Mouse (Mus musculus) liver, embryonic 12.5 days (tissue): Measurements from ENCODE around the gene Hoxa6. TPM values are rescaled to one million over a fixed set of nuclear protein-coding genes. Genes with fewer than 3 reads are reported as not detected.

Source experiments
- ATAC-seq: fragments of 200-750 bp; cut with Nextera tagmentation; 2 replicates; pipeline ENCODE4 v1.8.0; 2017; ENCODE audit warnings: moderate number of reproducible peaks, mild to moderate bottlenecking, moderate library complexity
- H3K27ac ChIP-seq: fragments of 300-500 bp; sonication (generic); 2 replicates; pipeline ENCODE4 v1.5.1; 2016; ENCODE audit warnings: mild to moderate bottlenecking
- H3K27me3 ChIP-seq: fragments of 300-500 bp; sonication (generic); replicated peaks from 2 replicates; pipeline ENCODE4 v1.6.1; 2016; ENCODE audit warnings: mild to moderate bottlenecking, moderate library complexity
- H3K36me3 ChIP-seq: fragments of 300-500 bp; sonication (generic); 2 replicates; pipeline ENCODE4 v1.6.1; 2016; ENCODE audit warnings: mild to moderate bottlenecking, moderate library complexity
- H3K4me1 ChIP-seq: fragments of 300-500 bp; sonication (generic); 2 replicates; pipeline ENCODE4 v1.6.1; 2016
- H3K4me2 ChIP-seq: fragments of 300-500 bp; sonication (generic); 2 replicates; pipeline ENCODE4 v1.6.1; 2016; ENCODE audit warnings: mild to moderate bottlenecking, moderate library complexity
- H3K4me3 ChIP-seq: fragments of 300-500 bp; sonication (generic); 2 replicates; pipeline ENCODE4 v1.5.1; 2016; ENCODE audit warnings: mild to moderate bottlenecking, moderate library complexity
- H3K9ac ChIP-seq: fragments of 300-500 bp; sonication (generic); 2 replicates; pipeline ENCODE4 v1.6.1; 2016; ENCODE audit warnings: mild to moderate bottlenecking, moderate library complexity
- H3K9me3 ChIP-seq: fragments of 300-500 bp; sonication (generic); replicated peaks from 2 replicates; pipeline ENCODE4 v1.6.1; 2016; ENCODE audit warnings: mild to moderate bottlenecking, moderate library complexity
- WGBS: fragments of 180-500 bp; shearing (Covaris S2); methylation state at CpG from one replicate; pipeline ENCODE4 v1.1.7; 2016; ENCODE audit not compliant: insufficient replicate concordance; 5-methylcytosine and 5-hydroxymethylcytosine counted together
- polyA plus RNA-seq: library from polyadenylated mRNA; unstranded; fragments of >200 nt; fragmentation: Nextera tagmentation; extraction: Ambion mirVana; gene quantifications from 2 replicates; pipeline ENCODE4 v1.2.1, GENCODE M21; 2016

The Hoxa6 gene
- 0.14 and 0.20 TPM in 2 replicates for polyA plus RNA-seq

DNA sequence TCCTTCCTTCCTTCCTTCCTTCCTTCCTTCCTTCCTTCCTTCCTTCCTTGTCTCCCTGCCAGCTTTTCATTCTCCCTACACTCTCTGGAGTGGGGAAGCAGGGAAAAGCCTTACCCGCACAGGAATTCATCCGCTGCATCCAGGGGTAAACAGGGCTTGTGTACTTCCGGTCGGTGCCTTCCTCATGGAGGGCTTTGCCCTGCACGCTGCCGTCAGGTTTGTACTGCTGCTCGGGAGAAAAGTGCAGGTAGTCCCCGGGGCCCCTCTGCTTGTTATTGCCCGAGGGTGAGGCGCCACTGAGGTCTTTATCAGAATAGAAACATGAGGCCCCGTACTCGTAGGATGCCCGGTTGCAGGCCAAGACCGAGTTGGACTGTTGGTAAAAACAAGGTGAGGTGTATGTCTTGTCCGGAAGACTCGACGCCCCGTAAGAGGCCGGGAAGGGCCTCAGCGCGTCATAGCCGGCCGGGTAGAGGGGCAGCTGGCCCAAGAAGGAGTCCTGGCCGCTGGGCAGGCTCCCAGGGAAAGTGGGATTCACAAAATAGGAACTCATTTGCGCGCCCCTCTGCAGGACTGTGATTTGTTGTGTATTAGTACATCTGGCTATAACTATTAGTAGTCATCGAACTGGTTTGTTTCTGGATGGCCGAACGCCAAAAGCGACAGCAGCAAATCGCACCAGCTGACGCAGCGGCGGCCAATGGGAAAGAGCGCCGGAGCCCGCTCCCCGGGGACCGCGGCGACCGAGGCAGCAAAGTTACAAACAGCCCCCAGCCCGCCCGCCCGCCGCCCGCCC, at the start of gene Hoxa6:
Hoxa6 (minus strand) TSS at position 651 of the 796 bp plus-strand sequence.
- no peak within 1 kb of the TSS for H3K27ac ChIP-seq

DNA sequence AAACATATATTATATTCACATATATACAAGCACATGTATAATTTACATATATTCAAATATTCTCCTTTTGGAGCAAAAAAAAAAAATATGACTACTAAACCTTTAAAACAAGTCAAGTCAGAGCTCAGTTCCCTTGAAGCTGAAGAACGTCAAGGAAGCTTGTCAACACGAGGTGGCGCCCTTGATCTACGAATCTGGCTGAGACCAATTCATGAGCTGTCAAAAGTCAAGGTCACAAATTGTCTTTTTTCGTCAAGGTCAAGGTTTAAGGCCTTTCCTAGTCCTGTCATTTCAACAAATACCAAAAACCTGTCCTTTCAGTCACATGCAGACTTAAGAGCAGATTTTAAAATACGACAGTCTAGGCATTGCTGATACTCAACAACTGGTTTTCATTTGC, 48.4 kb upstream of the Hoxa6 start:
- peaks cover 96% of the 10 kb centered on the region for H3K27me3 ChIP-seq
- no peak for ATAC-seq
- H3K9ac ChIP-seq: no peak overlapping the region
- H3K4me3 ChIP-seq: no peak overlapping the region
- no peak overlapping the region for H3K27ac ChIP-seq
- H3K9me3 ChIP-seq: no peaks in the 10 kb centered on the region
- peaks cover 11% of the 10 kb centered on the region for H3K4me1 ChIP-seq
- WGBS: 2% methylated on average over 6 of the region's 6 CpGs
- no peak overlapping the region for H3K4me2 ChIP-seq
- no peaks in the 10 kb centered on the region for H3K36me3 ChIP-seq

More for the DNA sequence above, at the start of gene Hoxa6:
- H3K27me3 ChIP-seq: peaks cover 100% of the 10 kb centered on the region
- no peak for ATAC-seq
- 4% methylated on average over 47 of the region's 47 CpGs for WGBS
- H3K4me1 ChIP-seq: peaks cover 18% of the 10 kb centered on the region
- H3K4me2 ChIP-seq: peak within 1 kb of the TSS; percentile 43
- no peaks in the 10 kb centered on the region for H3K9me3 ChIP-seq
- no peak within 1 kb of the TSS for H3K9ac ChIP-seq
- H3K4me3 ChIP-seq: peak within 1 kb of the TSS; percentile 13
- H3K36me3 ChIP-seq: no peaks in the 10 kb centered on the region

DNA sequence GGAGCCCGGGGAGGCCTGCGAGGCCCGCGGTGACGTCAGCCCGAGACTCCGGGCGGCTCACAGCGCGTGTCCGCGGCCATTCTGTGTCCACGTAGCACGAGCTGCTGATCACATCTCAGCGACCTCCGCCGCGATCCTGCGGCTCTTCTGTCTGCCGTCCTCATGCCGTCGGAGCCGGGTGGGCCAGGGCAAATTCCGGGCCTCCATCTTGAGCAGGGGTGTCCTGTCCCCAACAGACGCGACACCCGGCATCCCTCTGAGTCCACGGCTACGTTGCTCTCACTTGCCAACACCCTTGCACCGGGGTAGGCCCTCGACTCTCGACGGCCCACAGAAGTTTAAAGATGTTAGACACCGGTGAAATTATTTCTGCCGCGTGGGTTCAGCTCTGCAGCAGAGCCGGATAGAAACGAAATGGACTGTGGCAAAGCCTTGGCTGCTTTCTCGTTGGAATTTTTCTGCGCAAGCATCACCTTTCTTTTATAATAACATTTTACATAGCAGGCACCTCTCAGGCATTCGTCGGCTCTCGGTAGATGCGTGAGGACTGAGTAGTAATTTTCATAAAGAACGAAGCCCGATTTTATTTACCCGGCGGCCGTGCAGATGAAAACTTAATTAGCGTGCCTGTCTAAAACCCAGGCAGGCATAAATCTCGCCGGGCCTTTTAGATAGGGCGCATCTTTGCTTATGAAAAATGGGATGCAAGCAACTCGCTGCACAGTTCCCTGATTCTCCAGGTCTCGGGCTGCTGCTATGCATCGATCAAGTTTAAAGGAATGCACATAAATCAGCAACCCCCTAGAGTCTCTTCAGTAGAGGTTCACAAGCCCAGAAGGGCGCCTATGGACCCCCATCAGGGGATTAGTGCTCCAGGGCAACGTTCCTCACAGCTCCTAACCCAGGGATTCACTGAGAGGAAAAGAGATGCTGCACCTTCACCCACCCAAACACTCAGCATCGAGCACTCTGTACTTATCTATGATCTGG, 45.3 kb upstream of the Hoxa6 start:
- peaks cover 96% of the 10 kb centered on the region for H3K27me3 ChIP-seq
- ATAC-seq: no peak
- H3K4me2 ChIP-seq: 0 out of 2 replicates have a peak overlapping the region, but pooled peaks have one; percentile 18
- H3K36me3 ChIP-seq: no peaks in the 10 kb centered on the region
- H3K9ac ChIP-seq: no peak overlapping the region
- H3K9me3 ChIP-seq: no peaks in the 10 kb centered on the region
- H3K27ac ChIP-seq: no peak overlapping the region
- WGBS: 2% methylated on average over 59 of the region's 59 CpGs
- no peaks in the 10 kb centered on the region for H3K4me1 ChIP-seq
- no peak overlapping the region for H3K4me3 ChIP-seq

DNA sequence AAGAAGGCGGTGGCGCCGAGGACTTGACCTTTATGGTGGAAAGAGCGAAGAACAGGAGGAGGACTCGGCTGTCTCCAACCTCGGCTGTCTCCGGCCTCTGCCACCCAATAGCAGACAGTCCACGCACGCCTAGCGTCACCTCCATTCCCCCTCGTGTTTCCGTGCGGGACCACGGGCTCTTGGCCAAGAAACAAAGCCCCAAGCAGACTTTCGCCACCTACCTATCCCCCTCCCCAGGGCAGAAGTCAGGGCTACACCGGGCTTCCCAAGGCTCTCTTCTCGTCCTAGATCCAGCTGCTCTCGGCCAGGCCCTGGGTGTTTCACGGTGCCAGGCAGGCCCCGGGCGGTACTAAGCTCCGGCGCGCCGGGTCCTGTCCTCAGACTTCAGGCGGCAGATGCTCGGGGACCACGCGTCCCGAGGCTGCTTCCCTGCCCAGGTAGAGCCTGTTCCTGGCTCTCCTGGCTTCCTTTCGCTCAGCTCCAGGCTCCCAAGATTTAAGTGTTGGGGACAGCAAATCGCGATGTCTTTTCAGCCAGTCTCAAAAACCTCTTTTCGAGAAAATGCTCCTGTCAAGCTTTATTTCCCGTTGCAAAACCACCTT, 44.4 kb upstream of the Hoxa6 start:
- no peaks in the 10 kb centered on the region for H3K36me3 ChIP-seq
- H3K4me1 ChIP-seq: no peaks in the 10 kb centered on the region
- H3K9me3 ChIP-seq: no peaks in the 10 kb centered on the region
- 3% methylated on average over 35 of the region's 35 CpGs for WGBS
- H3K27ac ChIP-seq: no peak overlapping the region
- no peak overlapping the region for H3K9ac ChIP-seq
- H3K27me3 ChIP-seq: peaks cover 96% of the 10 kb centered on the region
- ATAC-seq: no peak
- H3K4me3 ChIP-seq: no peak overlapping the region
- no peak overlapping the region for H3K4me2 ChIP-seq

DNA sequence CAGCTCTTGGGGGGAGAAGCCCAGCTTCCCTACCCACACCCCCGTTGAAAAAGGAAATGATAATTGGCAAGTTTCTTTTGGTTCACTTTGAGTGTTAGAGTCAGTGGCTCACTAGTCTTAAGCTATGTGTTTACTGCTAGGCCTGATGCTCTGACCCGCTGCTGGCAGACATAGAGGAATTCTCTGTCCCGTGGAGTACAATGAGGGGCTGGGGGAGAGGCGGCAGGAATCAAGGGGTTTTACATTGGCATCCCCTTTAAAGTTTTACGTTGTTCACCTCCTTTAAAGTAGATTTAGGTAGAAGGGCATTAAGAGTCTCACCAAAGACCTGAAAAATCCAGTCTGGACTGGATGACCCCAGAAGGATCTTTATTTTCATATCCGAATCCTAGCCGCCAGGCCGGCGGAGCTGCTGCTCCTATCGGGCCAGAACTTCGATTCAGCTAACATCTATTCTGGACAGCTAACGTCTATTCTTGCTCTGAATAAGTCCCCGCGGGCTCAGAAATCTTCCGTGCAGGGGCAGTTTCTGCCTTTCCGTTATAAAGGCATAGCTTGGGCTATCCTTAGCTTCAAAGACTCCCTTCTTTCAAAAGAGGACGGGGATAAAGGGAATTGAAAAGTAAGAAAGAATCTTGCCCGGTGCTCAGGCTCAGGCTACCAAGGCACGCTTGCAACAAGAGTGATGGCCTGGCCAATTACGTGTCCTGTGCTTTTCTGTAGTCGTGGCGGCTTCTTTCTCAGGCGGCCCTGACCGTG, 43.7 kb upstream of the Hoxa6 start:
- peaks cover 97% of the 10 kb centered on the region for H3K27me3 ChIP-seq
- H3K9me3 ChIP-seq: no peaks in the 10 kb centered on the region
- H3K36me3 ChIP-seq: no peaks in the 10 kb centered on the region
- no peak overlapping the region for H3K27ac ChIP-seq
- no peak overlapping the region for H3K4me2 ChIP-seq
- H3K9ac ChIP-seq: no peak overlapping the region
- no peak for ATAC-seq
- H3K4me3 ChIP-seq: no peak overlapping the region
- 2% methylated on average over 24 of the region's 24 CpGs for WGBS
- H3K4me1 ChIP-seq: no peaks in the 10 kb centered on the region

DNA sequence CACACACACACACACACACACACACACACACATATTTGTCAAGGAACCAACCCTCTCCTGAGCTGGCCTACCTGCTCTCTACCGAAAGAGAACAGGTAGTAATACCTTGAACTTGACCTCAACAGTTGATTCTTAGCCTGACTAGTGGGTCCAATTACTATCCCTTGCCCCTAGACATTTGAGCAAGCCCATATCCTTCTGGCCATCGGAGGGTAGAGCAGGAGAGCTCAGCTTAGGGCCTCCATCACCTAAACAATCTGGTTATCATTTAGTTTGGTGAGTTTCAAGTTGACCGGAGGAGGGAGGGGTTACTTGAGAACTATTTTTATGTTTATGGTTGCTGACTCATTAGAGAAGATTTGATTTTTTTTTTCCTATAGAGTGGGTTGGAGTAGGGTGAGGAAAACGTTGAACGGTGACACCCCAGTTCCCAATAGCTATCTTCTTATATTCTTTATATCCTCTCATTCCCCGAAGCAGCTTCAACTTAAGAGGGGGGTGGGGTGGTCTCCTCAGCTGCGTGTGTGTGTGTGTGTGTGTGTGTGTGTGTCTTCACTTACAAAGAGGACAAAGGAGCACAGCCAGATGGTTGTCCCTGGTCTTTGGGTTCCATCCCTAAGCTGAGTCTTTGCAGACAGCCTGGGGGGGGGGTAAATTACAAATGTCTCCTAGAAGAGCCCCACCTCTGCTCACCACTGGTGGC, 42.8 kb upstream of the Hoxa6 start:
- peaks cover 98% of the 10 kb centered on the region for H3K27me3 ChIP-seq
- no peak for ATAC-seq
- H3K9ac ChIP-seq: no peak overlapping the region
- no peak overlapping the region for H3K4me2 ChIP-seq
- no peaks in the 10 kb centered on the region for H3K9me3 ChIP-seq
- H3K4me3 ChIP-seq: no peak overlapping the region
- WGBS: 8% methylated on average over 7 of the region's 7 CpGs
- H3K36me3 ChIP-seq: no peaks in the 10 kb centered on the region
- H3K27ac ChIP-seq: no peak overlapping the region
- H3K4me1 ChIP-seq: no peaks in the 10 kb centered on the region

DNA sequence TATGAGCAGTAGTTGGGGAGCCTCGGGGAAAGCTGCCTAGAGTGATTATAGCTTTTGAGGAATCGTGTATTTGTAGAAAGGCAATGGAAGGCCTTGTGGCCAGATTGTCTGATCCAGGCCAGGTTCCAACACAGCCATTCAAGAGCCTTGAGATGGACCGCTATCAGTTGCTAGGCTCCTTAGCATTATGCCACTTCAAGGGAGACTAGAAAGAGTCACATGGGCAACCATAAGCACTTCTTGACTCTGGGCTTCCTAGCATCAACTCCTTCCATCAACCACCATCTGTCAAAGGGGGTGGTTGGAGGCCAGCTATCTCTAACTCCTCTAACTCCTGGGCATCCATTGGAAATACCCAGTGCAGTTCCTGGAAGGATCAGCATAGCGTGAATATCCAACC, 41.3 kb upstream of the Hoxa6 start:
- no peaks in the 10 kb centered on the region for H3K36me3 ChIP-seq
- H3K27me3 ChIP-seq: peaks cover 98% of the 10 kb centered on the region
- ATAC-seq: no peak
- H3K9ac ChIP-seq: no peak overlapping the region
- H3K9me3 ChIP-seq: no peaks in the 10 kb centered on the region
- H3K27ac ChIP-seq: no peak overlapping the region
- peaks cover 6% of the 10 kb centered on the region; the same call in 1 of the 2 replicates for H3K4me1 ChIP-seq
- no peak overlapping the region for H3K4me3 ChIP-seq
- H3K4me2 ChIP-seq: no peak overlapping the region
- 2% methylated on average over 4 of the region's 4 CpGs for WGBS

DNA sequence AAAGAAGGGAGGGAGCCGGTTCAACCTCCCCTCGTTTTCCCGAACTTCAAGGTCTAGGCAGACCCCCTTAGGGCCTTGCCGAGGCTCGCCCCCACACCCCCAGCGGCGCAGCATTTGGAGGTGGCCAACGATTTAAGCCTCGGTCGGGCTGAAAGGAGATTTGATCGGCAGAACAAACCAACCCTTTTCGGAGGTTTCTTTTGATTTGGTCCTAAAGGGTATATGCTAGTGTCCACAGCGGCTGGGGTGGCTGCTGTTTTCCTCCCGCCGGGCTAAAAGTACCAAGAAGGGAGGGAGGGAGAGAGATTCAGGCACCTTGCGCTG, 40.9 kb upstream of the Hoxa6 start:
- Histone ChIP-seq H3K27me3 (peaks cover 98% of the 10 kb centered on the region), H3K36me3 (no peaks in the 10 kb centered on the region), H3K4me1 (peaks cover 7% of the 10 kb centered on the region; the same call in 1 of the 2 replicates), H3K27ac (no peak overlapping the region), H3K4me3 (no peak overlapping the region), H3K9me3 (no peaks in the 10 kb centered on the region), H3K9ac (no peak overlapping the region), H3K4me2 (no peak overlapping the region)
- no peak for ATAC-seq
- 1% methylated on average over 16 of the region's 16 CpGs for WGBS

DNA sequence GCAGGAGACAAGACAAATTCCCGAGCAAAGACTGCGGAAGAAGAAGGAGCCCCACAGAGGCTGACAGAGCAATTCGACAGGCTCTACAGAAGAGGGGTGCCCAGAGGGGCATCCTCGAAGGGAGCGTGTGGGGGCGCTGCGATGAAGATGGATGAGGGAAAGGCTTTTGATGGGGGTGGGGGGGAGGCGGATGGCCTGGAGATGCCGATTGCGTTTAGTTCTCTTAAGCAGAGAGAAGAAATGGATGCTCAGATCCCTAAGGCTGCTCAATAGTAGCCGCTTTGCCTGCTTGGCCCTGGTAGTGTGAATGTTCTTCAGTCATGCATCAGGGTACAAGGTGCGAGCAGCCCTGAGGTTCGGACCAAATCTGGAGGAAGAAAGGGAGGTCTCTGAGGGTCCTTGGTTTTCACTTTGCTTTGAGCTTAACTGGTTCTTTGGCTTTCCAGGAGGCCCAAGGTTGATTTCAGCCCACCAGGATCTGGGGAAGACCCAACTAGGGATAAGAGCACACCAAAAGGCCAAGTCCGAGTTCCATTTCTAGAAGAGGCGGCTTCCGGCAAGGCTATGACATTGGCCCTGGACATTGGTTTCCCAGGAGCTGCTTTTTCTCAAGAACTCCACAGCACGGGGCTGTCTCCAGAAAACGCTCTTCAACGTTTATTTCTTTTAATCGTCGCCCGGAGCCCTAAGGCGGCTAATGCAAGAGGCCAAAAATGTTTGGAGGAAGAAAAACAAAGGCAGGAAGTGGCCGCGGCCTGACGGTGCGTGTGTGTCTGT, 40.3 kb upstream of the Hoxa6 start:
- no peak overlapping the region for H3K4me2 ChIP-seq
- H3K27ac ChIP-seq: no peak overlapping the region
- H3K27me3 ChIP-seq: peaks cover 98% of the 10 kb centered on the region
- H3K9me3 ChIP-seq: no peaks in the 10 kb centered on the region
- no peak for ATAC-seq
- H3K36me3 ChIP-seq: no peaks in the 10 kb centered on the region
- WGBS: 2% methylated on average over 27 of the region's 27 CpGs
- no peak overlapping the region for H3K9ac ChIP-seq
- H3K4me1 ChIP-seq: peaks cover 7% of the 10 kb centered on the region; the same call in 1 of the 2 replicates
- no peak overlapping the region for H3K4me3 ChIP-seq

DNA sequence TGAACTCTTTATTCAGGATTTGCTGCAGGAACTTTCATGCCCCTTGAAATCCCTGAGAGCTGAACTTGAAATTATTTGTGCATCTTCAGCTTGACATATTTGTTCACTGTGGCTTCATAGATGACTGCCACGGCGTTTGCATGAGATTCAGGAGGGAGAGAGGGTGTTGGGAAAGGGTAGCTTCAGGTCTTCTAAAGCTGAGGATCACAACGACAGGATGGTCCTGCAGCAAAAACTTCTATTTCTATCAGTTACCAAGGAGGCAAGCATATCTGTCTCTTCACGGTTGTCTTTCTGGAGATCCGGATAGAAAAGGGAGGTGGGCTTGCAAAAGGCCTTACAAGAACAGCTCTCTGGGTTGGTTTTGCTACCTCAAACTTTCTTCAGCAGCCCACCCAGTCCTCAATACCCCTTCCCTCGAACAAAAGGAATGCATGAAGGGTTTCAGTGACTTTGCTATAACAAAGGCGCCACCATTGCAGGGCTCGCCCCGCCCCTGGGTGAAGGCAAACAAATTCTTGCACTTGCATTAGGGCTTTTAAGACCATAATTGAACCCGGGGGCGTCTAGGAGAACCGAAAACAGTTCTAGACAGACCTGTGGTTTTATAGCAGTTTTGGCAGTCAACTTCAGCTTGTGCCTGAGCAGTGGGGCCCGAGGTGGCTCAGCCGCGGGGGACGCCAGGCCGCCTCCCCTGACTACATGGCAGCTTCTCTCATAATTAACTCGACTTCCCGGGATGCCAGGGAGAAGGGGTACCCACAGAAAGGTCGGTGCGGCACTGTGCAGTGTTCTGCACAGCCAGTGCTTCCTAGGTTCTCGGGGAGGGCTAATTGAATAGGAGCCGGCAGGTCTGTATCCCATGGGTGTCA, 39.5 kb upstream of the Hoxa6 start:
- Histone ChIP-seq H3K4me2 (no peak overlapping the region), H3K4me3 (no peak overlapping the region), H3K27ac (no peak overlapping the region), H3K9ac (no peak overlapping the region), H3K27me3 (peaks cover 98% of the 10 kb centered on the region), H3K4me1 (peaks cover 7% of the 10 kb centered on the region; the same call in 1 of the 2 replicates), H3K36me3 (no peaks in the 10 kb centered on the region), H3K9me3 (no peaks in the 10 kb centered on the region)
- ATAC-seq: no peak
- 4% methylated on average over 23 of the region's 23 CpGs for WGBS
